Mouse (Mus musculus): Measurements from ENCODE around the gene Hoxc8. TPM values are rescaled to one million over a fixed set of nuclear protein-coding genes. Genes with fewer than 3 reads are reported as not detected.
A peak's percentile ranks its signal among the peaks of the same experiment; 100 is the strongest.

Hoxc8 gene
- polyA plus RNA-seq, 1 experiment from 2014 or later, result not detected

DNA sequence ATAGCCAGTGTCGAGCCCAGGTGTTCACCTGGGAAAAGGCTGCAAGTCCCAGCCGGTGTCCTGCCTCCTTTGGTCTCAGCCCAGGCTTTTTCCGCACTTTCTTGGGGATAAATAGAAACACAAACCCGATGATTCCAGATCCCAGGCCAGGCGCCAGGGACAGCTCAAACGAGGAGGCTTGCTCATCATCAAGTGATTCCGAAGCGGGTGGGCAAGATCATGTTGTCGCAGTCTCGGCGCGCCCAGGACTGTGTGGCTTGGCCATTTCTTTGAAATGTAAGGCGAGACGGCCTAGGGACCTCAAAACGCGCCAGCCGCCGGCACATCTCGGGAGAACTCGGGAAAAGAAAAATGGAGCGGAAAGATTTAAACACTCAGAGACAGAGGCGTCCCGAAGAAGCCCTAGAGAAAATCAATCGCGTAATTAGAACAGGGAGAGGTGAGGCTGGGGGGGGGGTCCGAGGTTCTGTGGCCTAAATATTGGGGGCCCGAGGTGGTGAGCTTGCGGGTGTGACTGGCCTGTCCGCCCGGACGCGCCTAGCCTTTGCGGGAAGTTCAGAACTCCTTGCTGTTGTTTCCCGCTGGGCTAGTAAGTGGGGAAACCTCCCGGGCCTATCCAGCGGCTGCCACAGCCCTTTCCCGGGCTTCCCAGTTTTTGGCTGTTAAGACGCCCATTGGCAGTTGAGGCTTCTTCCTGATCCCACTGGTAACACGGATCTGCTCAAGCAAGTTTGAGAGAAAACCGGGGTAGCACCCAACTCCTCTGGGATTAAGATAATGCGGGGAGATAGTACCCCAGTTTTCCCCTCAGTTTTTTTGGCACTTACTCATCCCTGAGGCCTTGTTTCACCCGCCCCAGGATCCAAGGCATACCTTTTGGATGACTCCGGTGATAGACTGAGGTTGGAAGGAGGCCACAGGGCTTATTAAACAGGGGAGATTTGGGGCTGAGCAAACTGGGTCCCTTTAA, 37.1 kb downstream of the Hoxc8 start:
- under 1% methylated on average over 43 of the region's 43 CpGs for WGBS
- H3K27ac ChIP-seq (replicated peaks), result no peak overlapping the region
- H3K4me3 ChIP-seq, result no peak overlapping the region
- H3K9me3 ChIP-seq, result no peaks in the 10 kb centered on the region
- H3K36me3 ChIP-seq (replicated peaks), result no peaks in the 10 kb centered on the region
- DNase-seq (ENCODE audit: low spot score), result peak; percentile 53
- peaks cover 100% of the 10 kb centered on the region for H3K27me3 ChIP-seq (replicated peaks; ENCODE audit: low read depth, poor library complexity, severe bottlenecking)
- H3K4me1 ChIP-seq, result no peaks in the 10 kb centered on the region

DNA sequence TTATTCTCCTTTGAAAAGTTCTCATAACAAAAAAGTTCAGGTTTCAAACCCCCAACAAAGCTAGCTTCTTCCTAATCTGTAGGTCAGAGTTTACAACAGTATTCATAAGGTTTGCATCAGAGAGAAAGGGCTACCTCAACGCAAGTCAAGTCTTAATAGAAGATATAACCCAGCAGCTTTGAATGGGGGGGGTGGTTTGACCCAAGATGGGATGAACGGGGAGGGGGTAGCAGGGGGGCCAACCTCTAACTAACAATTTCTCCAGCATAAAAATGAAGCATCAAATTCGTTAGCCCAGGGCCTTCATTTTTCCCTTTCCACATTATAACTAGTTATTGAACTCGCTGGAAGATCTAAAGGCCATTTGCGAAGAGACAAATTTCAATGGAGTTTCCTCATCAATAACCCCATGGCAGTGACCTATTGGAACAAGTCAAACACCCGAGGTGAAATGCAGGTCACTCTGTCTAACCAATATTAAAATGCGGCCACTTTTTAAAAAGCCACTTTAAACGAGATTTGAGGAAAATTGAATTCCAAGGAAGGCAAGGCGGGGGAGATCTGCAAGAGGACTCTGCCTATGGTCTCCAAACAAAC, 38.6 kb downstream of the Hoxc8 start:
- Histone ChIP-seq H3K9me3 (no peaks in the 10 kb centered on the region), H3K27ac (replicated peaks) (no peak overlapping the region), H3K4me1 (peaks cover under 1% of the 10 kb centered on the region; the same call in 1 of the 2 replicates), H3K36me3 (replicated peaks) (no peaks in the 10 kb centered on the region), H3K27me3 (replicated peaks; ENCODE audit: low read depth, poor library complexity, severe bottlenecking) (peaks cover 100% of the 10 kb centered on the region), H3K4me3 (no peak overlapping the region)
- 8% methylated on average over 9 of the region's 9 CpGs for WGBS
- peak; percentile 17 for DNase-seq (ENCODE audit: low spot score)

GRCm38 (mm10) chr15:103030142-103030541, 39.7 kb downstream of the Hoxc8 start:
- H3K4me1 ChIP-seq, result peaks cover 5% of the 10 kb centered on the region; the same call in 1 of the 2 replicates
- WGBS, result 2% methylated on average over 8 of the region's 8 CpGs
- H3K27me3 ChIP-seq (replicated peaks; ENCODE audit: low read depth, poor library complexity, severe bottlenecking), result peaks cover 100% of the 10 kb centered on the region
- DNase-seq (ENCODE audit: low spot score), result peak; percentile 24
- no peak overlapping the region for H3K27ac ChIP-seq (replicated peaks)
- H3K4me3 ChIP-seq, result no peak overlapping the region
- no peaks in the 10 kb centered on the region for H3K36me3 ChIP-seq (replicated peaks)
- H3K9me3 ChIP-seq, result no peaks in the 10 kb centered on the region

- Histone ChIP-seq H3K27me3 (replicated peaks; ENCODE audit: low read depth, poor library complexity, severe bottlenecking) (peaks cover 100% of the 10 kb centered on the region), H3K27ac (replicated peaks) (no peak overlapping the region), H3K9me3 (no peaks in the 10 kb centered on the region), H3K4me1 (peaks cover 5% of the 10 kb centered on the region; the same call in 1 of the 2 replicates), H3K4me3 (no peak overlapping the region), H3K36me3 (replicated peaks) (no peaks in the 10 kb centered on the region)
- DNase-seq (ENCODE audit: low spot score), result peak; percentile 18
- 0% methylated on average over 3 of the region's 3 CpGs for WGBS
These were observed 41.8 kb downstream of the Hoxc8 start for GRCm38 (mm10) chr15:103032167-103032566.

DNA sequence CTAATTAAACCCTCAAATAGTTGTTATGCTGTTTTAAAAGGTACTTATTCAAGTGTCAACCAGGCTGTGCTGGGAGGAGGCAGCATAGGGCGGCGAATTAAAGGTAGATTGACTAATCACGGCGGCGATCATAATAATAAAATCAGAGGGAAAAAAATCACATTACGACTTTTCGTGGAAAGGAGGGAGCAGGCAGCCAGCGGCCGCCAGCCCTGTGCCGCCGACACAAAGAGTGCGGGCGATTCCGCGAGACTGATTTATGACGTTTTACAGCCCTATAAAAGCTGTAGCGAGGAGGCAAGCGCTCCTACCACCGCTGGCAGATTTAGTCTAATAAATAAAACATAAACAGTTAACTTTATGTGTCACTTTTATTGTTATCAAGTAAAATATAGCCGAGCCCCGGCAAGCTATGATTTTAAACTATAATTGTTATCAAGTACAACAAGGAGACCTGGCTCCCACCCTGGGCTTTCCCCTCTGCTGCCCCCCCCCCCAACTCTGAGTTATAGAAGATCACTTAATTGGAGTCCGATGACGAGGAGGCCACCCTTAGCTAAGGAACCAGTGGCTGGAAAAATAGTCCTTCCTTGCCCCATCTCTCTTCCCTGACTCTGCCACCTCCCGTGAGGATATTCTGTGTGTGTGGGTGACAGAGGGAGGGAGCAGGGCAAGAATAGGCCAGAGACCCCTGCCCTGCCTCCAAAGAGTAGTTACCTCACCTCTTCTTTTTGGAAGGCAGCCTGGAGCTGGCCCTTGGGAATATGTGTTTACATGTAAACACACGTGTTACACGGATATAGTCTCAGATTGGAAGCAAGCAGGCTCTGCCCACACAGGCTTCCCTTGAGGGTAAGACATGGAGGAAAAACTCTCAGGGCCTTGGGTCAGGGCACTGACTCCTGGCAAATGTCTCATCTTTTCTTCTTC, 42.5 kb downstream of the Hoxc8 start:
- Histone ChIP-seq H3K27me3 (replicated peaks; ENCODE audit: low read depth, poor library complexity, severe bottlenecking) (peaks cover 100% of the 10 kb centered on the region), H3K4me3 (no peak overlapping the region), H3K4me1 (peaks cover 5% of the 10 kb centered on the region; the same call in 1 of the 2 replicates), H3K27ac (replicated peaks) (no peak overlapping the region), H3K9me3 (no peaks in the 10 kb centered on the region), H3K36me3 (replicated peaks) (no peaks in the 10 kb centered on the region)
- 1% methylated on average over 26 of the region's 26 CpGs for WGBS
- DNase-seq (ENCODE audit: low spot score), result peak; percentile 39

GRCm38 (mm10) chr15:103034043-103034806, 43.8 kb downstream of the Hoxc8 start:
- 1% methylated on average over 24 of the region's 24 CpGs for WGBS
- peak; percentile 46 for DNase-seq (ENCODE audit: low spot score)
- Histone ChIP-seq H3K4me1 (peaks cover 5% of the 10 kb centered on the region; the same call in 1 of the 2 replicates), H3K27ac (replicated peaks) (no peak overlapping the region), H3K36me3 (replicated peaks) (no peaks in the 10 kb centered on the region), H3K27me3 (replicated peaks; ENCODE audit: low read depth, poor library complexity, severe bottlenecking) (peaks cover 100% of the 10 kb centered on the region), H3K9me3 (no peaks in the 10 kb centered on the region), H3K4me3 (peak overlapping the region; percentile 25)

GRCm38 (mm10) chr15:103034807-103035547, 44.6 kb downstream of the Hoxc8 start:
- H3K4me3 ChIP-seq, result peak overlapping the region; percentile 25; the same call in 1 of the 2 replicates
- DNase-seq (ENCODE audit: low spot score), result peak; percentile 60
- peaks cover 5% of the 10 kb centered on the region; the same call in 1 of the 2 replicates for H3K4me1 ChIP-seq
- H3K27me3 ChIP-seq (replicated peaks; ENCODE audit: low read depth, poor library complexity, severe bottlenecking), result peaks cover 100% of the 10 kb centered on the region
- no peak overlapping the region for H3K27ac ChIP-seq (replicated peaks)
- no peaks in the 10 kb centered on the region for H3K36me3 ChIP-seq (replicated peaks)
- no peaks in the 10 kb centered on the region for H3K9me3 ChIP-seq
- under 1% methylated on average over 34 of the region's 34 CpGs for WGBS

- WGBS, result 0% methylated on average over 14 of the region's 14 CpGs
- H3K27ac ChIP-seq (replicated peaks), result no peak overlapping the region
- no peaks in the 10 kb centered on the region for H3K36me3 ChIP-seq (replicated peaks)
- peaks cover 5% of the 10 kb centered on the region; the same call in 1 of the 2 replicates for H3K4me1 ChIP-seq
- no peaks in the 10 kb centered on the region for H3K9me3 ChIP-seq
- peak; percentile 42 for DNase-seq (ENCODE audit: low spot score)
- peaks cover 100% of the 10 kb centered on the region for H3K27me3 ChIP-seq (replicated peaks; ENCODE audit: low read depth, poor library complexity, severe bottlenecking)
- H3K4me3 ChIP-seq, result no peak overlapping the region
These were observed 45.1 kb downstream of the Hoxc8 start for GRCm38 (mm10) chr15:103035548-103035881.

- peaks cover 5% of the 10 kb centered on the region; the same call in 1 of the 2 replicates for H3K4me1 ChIP-seq
- peaks cover 100% of the 10 kb centered on the region for H3K27me3 ChIP-seq (replicated peaks; ENCODE audit: low read depth, poor library complexity, severe bottlenecking)
- H3K4me3 ChIP-seq, result no peak overlapping the region
- no peaks in the 10 kb centered on the region for H3K36me3 ChIP-seq (replicated peaks)
- WGBS, result 18% methylated on average over 1 of the region's 1 CpGs
- H3K9me3 ChIP-seq, result no peaks in the 10 kb centered on the region
- no peak overlapping the region for H3K27ac ChIP-seq (replicated peaks)
- no peak for DNase-seq (ENCODE audit: low spot score)
These were observed 47.2 kb downstream of the Hoxc8 start for GRCm38 (mm10) chr15:103037579-103037978.

DNA sequence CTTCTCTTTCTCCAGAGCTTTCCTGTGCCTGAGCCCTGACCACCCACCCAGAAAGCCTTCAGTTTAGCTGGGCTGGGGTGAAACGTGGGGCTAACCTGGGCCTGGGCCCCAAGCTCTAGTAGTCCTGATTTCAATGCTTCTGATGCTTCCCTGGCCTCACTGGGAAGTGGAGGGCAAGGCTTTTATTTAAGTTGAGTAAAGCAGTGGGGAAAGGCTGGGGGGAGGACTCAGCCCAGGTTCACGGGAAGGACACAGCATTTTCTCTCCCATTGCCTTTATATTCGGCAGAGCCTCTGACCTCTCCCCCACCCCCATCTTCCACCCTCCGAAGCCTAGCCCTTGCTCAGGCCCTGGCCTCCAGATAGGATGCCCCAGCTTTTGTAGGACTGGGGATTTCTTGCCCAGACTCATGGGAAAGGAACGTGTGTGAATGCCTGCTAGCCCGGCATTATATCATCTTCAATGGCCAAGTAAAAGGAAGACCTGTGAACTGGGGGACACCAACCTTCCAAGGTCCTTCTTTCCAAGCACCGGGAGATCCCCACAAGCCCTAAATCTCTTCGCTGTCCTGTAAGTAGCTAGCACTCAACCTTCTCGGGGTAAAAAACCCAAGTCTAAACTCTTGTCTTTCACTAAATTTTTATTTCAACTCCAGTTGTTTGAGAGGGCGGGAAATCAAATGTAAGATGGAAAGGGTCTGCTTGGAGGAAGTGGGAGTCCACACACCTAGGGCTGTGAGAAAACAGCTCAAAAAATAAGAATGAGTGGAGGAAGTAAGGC, 48.5 kb downstream of the Hoxc8 start:
- 7% methylated on average over 10 of the region's 10 CpGs for WGBS
- H3K27me3 ChIP-seq (replicated peaks; ENCODE audit: low read depth, poor library complexity, severe bottlenecking), result peaks cover 100% of the 10 kb centered on the region
- no peaks in the 10 kb centered on the region for H3K9me3 ChIP-seq
- no peaks in the 10 kb centered on the region for H3K36me3 ChIP-seq (replicated peaks)
- H3K4me1 ChIP-seq, result peaks cover 5% of the 10 kb centered on the region; the same call in 1 of the 2 replicates
- H3K4me3 ChIP-seq, result no peak overlapping the region
- no peak overlapping the region for H3K27ac ChIP-seq (replicated peaks)
- DNase-seq (ENCODE audit: low spot score), result peak; percentile 29
